Mouse (Mus musculus): ENCODE measurements at regions not wholly inside any gene's neighbourhood (a gene's known extent, or its start where the extent isn't known, plus 50 kb on each side); places are given as distances from the start of the nearest gene placed in this dataset.

GRCm38 (mm10) chr3:151997534-151998107, 160.2 kb upstream of the Ptgfr start:
- ATAC-seq (ENCODE audit: low FRiP score, low TSS enrichment), result no peak
- H3K36me3 ChIP-seq (ENCODE audit: control insufficient read depth, insufficient read depth, low read length), result no peaks in the 10 kb centered on the region
- no peaks in the 10 kb centered on the region for H3K27me3 ChIP-seq (ENCODE audit: control insufficient read depth, insufficient read depth, low read length)
- no peak overlapping the region for H3K9ac ChIP-seq (ENCODE audit: low read length)
- no peak for DNase-seq (ENCODE audit: low spot score)
- WGBS, result 57% methylated on average over 4 of the region's 4 CpGs
- H3K9me3 ChIP-seq (ENCODE audit: control insufficient read depth, low read length), result no peaks in the 10 kb centered on the region
- H3K4me2 ChIP-seq (replicated peaks; ENCODE audit: low read depth), result no peak overlapping the region
- H3K4me1 ChIP-seq (replicated peaks; ENCODE audit: control insufficient read depth, insufficient read depth), result no peaks in the 10 kb centered on the region
- H3K27ac ChIP-seq (replicated peaks), result no peak overlapping the region
- TF ChIP-seq EP300 (optimal IDR thresholded peaks at IDR 0.05) (no peak), CTCF (IDR thresholded peaks at IDR 0.05; ENCODE audit: low read depth) (no peak)
- no peak overlapping the region for H3K4me3 ChIP-seq (ENCODE audit: low read depth, low read length)

- TF ChIP-seq CTCF (IDR thresholded peaks at IDR 0.05; ENCODE audit: low read depth) (no peak), EP300 (optimal IDR thresholded peaks at IDR 0.05) (no peak)
- ATAC-seq (ENCODE audit: low FRiP score, low TSS enrichment), result no peak
- H3K27ac ChIP-seq (replicated peaks), result no peak overlapping the region
- no peak for DNase-seq (ENCODE audit: low spot score)
- no peak overlapping the region for H3K9ac ChIP-seq (ENCODE audit: low read length)
- no peaks in the 10 kb centered on the region for H3K9me3 ChIP-seq (ENCODE audit: control insufficient read depth, low read length)
- no peaks in the 10 kb centered on the region for H3K36me3 ChIP-seq (ENCODE audit: control insufficient read depth, insufficient read depth, low read length)
- H3K4me2 ChIP-seq (replicated peaks; ENCODE audit: low read depth), result no peak overlapping the region
- no peak overlapping the region for H3K4me3 ChIP-seq (ENCODE audit: low read depth, low read length)
- no peaks in the 10 kb centered on the region for H3K4me1 ChIP-seq (replicated peaks; ENCODE audit: control insufficient read depth, insufficient read depth)
- 78% methylated on average over 4 of the region's 4 CpGs for WGBS
- no peaks in the 10 kb centered on the region for H3K27me3 ChIP-seq (ENCODE audit: control insufficient read depth, insufficient read depth, low read length)
Observed at GRCm38 (mm10) chr3:151997111-151997510, 159.7 kb upstream of the Ptgfr start.

GRCm38 (mm10) chr3:151988221-151988620, 150.8 kb upstream of the Ptgfr start:
- no peak for DNase-seq (ENCODE audit: low spot score)
- H3K27me3 ChIP-seq (ENCODE audit: control insufficient read depth, insufficient read depth, low read length), result no peaks in the 10 kb centered on the region
- H3K9me3 ChIP-seq (ENCODE audit: control insufficient read depth, low read length), result no peaks in the 10 kb centered on the region
- H3K9ac ChIP-seq (ENCODE audit: low read length), result no peak overlapping the region
- no peak overlapping the region for H3K4me3 ChIP-seq (ENCODE audit: low read depth, low read length)
- no peak overlapping the region for H3K27ac ChIP-seq (replicated peaks)
- no peak for TF ChIP-seq CTCF (IDR thresholded peaks at IDR 0.05; ENCODE audit: low read depth)
- TF ChIP-seq EP300 (optimal IDR thresholded peaks at IDR 0.05), result no peak
- no peak for ATAC-seq (ENCODE audit: low FRiP score, low TSS enrichment)
- no peak overlapping the region for H3K4me2 ChIP-seq (replicated peaks; ENCODE audit: low read depth)
- WGBS, result 56% methylated on average over 1 of the region's 1 CpGs
- H3K36me3 ChIP-seq (ENCODE audit: control insufficient read depth, insufficient read depth, low read length), result no peaks in the 10 kb centered on the region
- H3K4me1 ChIP-seq (replicated peaks; ENCODE audit: control insufficient read depth, insufficient read depth), result no peaks in the 10 kb centered on the region

- DNase-seq (ENCODE audit: low spot score) (no peak), ATAC-seq (ENCODE audit: low FRiP score, low TSS enrichment) (no peak)
- H3K9me3 ChIP-seq (ENCODE audit: control insufficient read depth, low read length), result no peaks in the 10 kb centered on the region
- no peaks in the 10 kb centered on the region for H3K36me3 ChIP-seq (ENCODE audit: control insufficient read depth, insufficient read depth, low read length)
- TF ChIP-seq EP300 (optimal IDR thresholded peaks at IDR 0.05) (no peak), CTCF (IDR thresholded peaks at IDR 0.05; ENCODE audit: low read depth) (no peak)
- H3K27ac ChIP-seq (replicated peaks), result no peak overlapping the region
- 42% methylated on average over 1 of the region's 1 CpGs for WGBS
- H3K9ac ChIP-seq (ENCODE audit: low read length), result no peak overlapping the region
- H3K4me2 ChIP-seq (replicated peaks; ENCODE audit: low read depth), result no peak overlapping the region
- H3K4me1 ChIP-seq (replicated peaks; ENCODE audit: control insufficient read depth, insufficient read depth), result no peaks in the 10 kb centered on the region
- H3K4me3 ChIP-seq (ENCODE audit: low read depth, low read length), result no peak overlapping the region
- H3K27me3 ChIP-seq (ENCODE audit: control insufficient read depth, insufficient read depth, low read length), result no peaks in the 10 kb centered on the region
Observed at GRCm38 (mm10) chr3:151978136-151978535, 140.7 kb upstream of the Ptgfr start.

GRCm38 (mm10) chr3:151977651-151978050, 140.2 kb upstream of the Ptgfr start:
- no peak overlapping the region for H3K9ac ChIP-seq (ENCODE audit: low read length)
- H3K4me2 ChIP-seq (replicated peaks; ENCODE audit: low read depth), result no peak overlapping the region
- TF ChIP-seq EP300 (optimal IDR thresholded peaks at IDR 0.05) (no peak), CTCF (IDR thresholded peaks at IDR 0.05; ENCODE audit: low read depth) (no peak)
- H3K4me3 ChIP-seq (ENCODE audit: low read depth, low read length), result no peak overlapping the region
- no peak overlapping the region for H3K27ac ChIP-seq (replicated peaks)
- ATAC-seq (ENCODE audit: low FRiP score, low TSS enrichment), result no peak
- WGBS, result 68% methylated on average over 4 of the region's 4 CpGs
- H3K4me1 ChIP-seq (replicated peaks; ENCODE audit: control insufficient read depth, insufficient read depth), result no peaks in the 10 kb centered on the region
- no peaks in the 10 kb centered on the region for H3K27me3 ChIP-seq (ENCODE audit: control insufficient read depth, insufficient read depth, low read length)
- H3K9me3 ChIP-seq (ENCODE audit: control insufficient read depth, low read length), result no peaks in the 10 kb centered on the region
- no peaks in the 10 kb centered on the region for H3K36me3 ChIP-seq (ENCODE audit: control insufficient read depth, insufficient read depth, low read length)
- DNase-seq (ENCODE audit: low spot score), result no peak

- no peaks in the 10 kb centered on the region for H3K36me3 ChIP-seq (ENCODE audit: control insufficient read depth, insufficient read depth, low read length)
- DNase-seq (ENCODE audit: low spot score), result no peak
- no peaks in the 10 kb centered on the region for H3K4me1 ChIP-seq (replicated peaks; ENCODE audit: control insufficient read depth, insufficient read depth)
- no peak overlapping the region for H3K27ac ChIP-seq (replicated peaks)
- WGBS, result 82% methylated on average over 3 of the region's 3 CpGs
- no peak for ATAC-seq (ENCODE audit: low FRiP score, low TSS enrichment)
- H3K4me2 ChIP-seq (replicated peaks; ENCODE audit: low read depth), result no peak overlapping the region
- no peaks in the 10 kb centered on the region for H3K9me3 ChIP-seq (ENCODE audit: control insufficient read depth, low read length)
- TF ChIP-seq CTCF (IDR thresholded peaks at IDR 0.05; ENCODE audit: low read depth), result no peak
- TF ChIP-seq EP300 (optimal IDR thresholded peaks at IDR 0.05), result no peak
- no peaks in the 10 kb centered on the region for H3K27me3 ChIP-seq (ENCODE audit: control insufficient read depth, insufficient read depth, low read length)
- no peak overlapping the region for H3K9ac ChIP-seq (ENCODE audit: low read length)
- no peak overlapping the region for H3K4me3 ChIP-seq (ENCODE audit: low read depth, low read length)
Observed at GRCm38 (mm10) chr3:151949865-151950264, 112.4 kb upstream of the Ptgfr start.

Measured in stomach, postnatal 0 days (tissue).